Mouse (Mus musculus) limb, embryonic 14.5 days (tissue): Measurements from ENCODE around the gene Pkp4. TPM values are rescaled to one million over a fixed set of nuclear protein-coding genes. Genes with fewer than 3 reads are reported as not detected.

Experiments used
- ATAC-seq: fragments of 200-750 bp; cut with Nextera tagmentation; 2 replicates; pipeline ENCODE4 v1.8.0; 2017; ENCODE audit warnings: low read depth, moderate number of reproducible peaks, moderate TSS enrichment; ENCODE audit not compliant: low FRiP score
- DNase-seq: peaks from one replicate; pipeline ENCODE4 v3.0.0-alpha.2; 2015; ENCODE audit warnings: low spot score
- H3K27ac ChIP-seq: fragments of 300-500 bp; sonication (generic); replicated peaks from 2 replicates; pipeline ENCODE4 v1.5.1; 2014; ENCODE audit warnings: low read depth, mild to moderate bottlenecking, low read length, moderate library complexity, mixed read lengths
- H3K27me3 ChIP-seq: fragments of 300-500 bp; sonication (generic); 2 replicates; pipeline ENCODE4 v1.6.1; 2014; ENCODE audit warnings: low read length, mixed read lengths; ENCODE audit not compliant: control insufficient read depth, insufficient read depth
- H3K36me3 ChIP-seq: fragments of 300-500 bp; sonication (generic); 2 replicates; pipeline ENCODE4 v1.6.1; 2014; ENCODE audit warnings: mild to moderate bottlenecking, low read length, moderate library complexity, mixed read lengths; ENCODE audit not compliant: control insufficient read depth, insufficient read depth
- H3K4me1 ChIP-seq: fragments of 300-500 bp; sonication (generic); 2 replicates; pipeline ENCODE4 v1.6.1; 2014; ENCODE audit warnings: antibody characterized with exemption, low read length, mixed read lengths; ENCODE audit not compliant: control insufficient read depth, insufficient read depth
- H3K4me2 ChIP-seq: fragments of 300-500 bp; sonication (generic); replicated peaks from 2 replicates; pipeline ENCODE4 v1.6.1; 2014; ENCODE audit warnings: low read depth, mild to moderate bottlenecking, low read length, moderate library complexity; ENCODE audit not compliant: severe bottlenecking
- H3K4me3 ChIP-seq: fragments of 300-500 bp; sonication (generic); replicated peaks from 2 replicates; pipeline ENCODE4 v1.5.1; 2014; ENCODE audit warnings: low read length
- H3K9ac ChIP-seq: fragments of 300-500 bp; sonication (generic); 2 replicates; pipeline ENCODE4 v1.6.1; 2014; ENCODE audit warnings: mild to moderate bottlenecking, low read depth, low read length, moderate library complexity; ENCODE audit not compliant: severe bottlenecking
- H3K9me3 ChIP-seq: fragments of 300-500 bp; sonication (generic); 2 replicates; pipeline ENCODE4 v1.6.1; 2016; ENCODE audit warnings: low read length; ENCODE audit not compliant: control insufficient read depth
- POLR2A ChIP-seq: fragments of 200-500 bp; IDR thresholded peaks from 2 replicates; pipeline ENCODE4 v1.8.0; 2012; ENCODE audit warnings: inconsistent platforms, mild to moderate bottlenecking, moderate library complexity, borderline replicate concordance; ENCODE audit not compliant: insufficient read depth, insufficient read length; ENCODE audit errors: extremely low read depth
- WGBS: fragments of 180-500 bp; shearing (Covaris S2); extraction: QIAGEN DNeasy Blood & Tissue Kit; methylation state at CpG from one replicate; pipeline ENCODE4 v1.1.7; 2014; 5-methylcytosine and 5-hydroxymethylcytosine counted together
- polyA plus RNA-seq, 2 experiments: library from polyadenylated mRNA; depleted of rRNA in 1 of 2; stranded (reverse) in 1 of 2; unstranded in 1 of 2; fragments of >200 nt; fragmentation: Nextera tagmentation in 1 of 2; extraction: Ambion mirVana in 1 of 2; gene quantifications; 2 replicates each; pipeline versions ENCODE4 v1.2.1 to v1.2.3; 2012 to 2014

The Pkp4 gene
- polyA plus RNA-seq, 2 experiments, result 31.3 to 48.7 TPM

DNA sequence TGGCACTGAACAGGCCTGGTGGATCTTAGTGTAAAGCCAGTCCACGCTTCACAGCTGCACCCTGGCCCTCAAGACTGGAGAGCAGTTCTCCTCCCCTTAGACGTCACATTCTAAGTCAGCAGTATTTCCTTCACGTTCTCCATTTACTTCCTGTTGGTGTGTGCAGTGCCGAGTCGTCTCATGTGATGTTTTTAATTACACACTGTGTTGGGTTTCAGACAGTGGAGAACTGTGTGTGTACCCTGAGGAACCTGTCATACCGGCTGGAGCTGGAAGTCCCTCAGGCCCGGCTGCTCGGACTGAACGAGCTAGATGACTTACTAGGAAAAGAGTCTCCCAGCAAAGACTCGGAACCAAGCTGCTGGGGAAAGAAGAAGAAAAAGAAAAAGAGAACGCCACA lies 177.9 kb downstream of the Pkp4 start:
- Histone ChIP-seq H3K4me3 (no peak overlapping the region), H3K27me3 (no peaks in the 10 kb centered on the region), H3K9me3 (no peaks in the 10 kb centered on the region), H3K4me1 (no peaks in the 10 kb centered on the region), H3K27ac (no peak overlapping the region), H3K9ac (no peak overlapping the region), H3K36me3 (peaks cover 39% of the 10 kb centered on the region), H3K4me2 (no peak overlapping the region)
- no peak for DNase-seq
- ATAC-seq, result peak; percentile 41; the same call in 1 of the 2 replicates
- TF ChIP-seq POLR2A, result no peak
- WGBS, result 36% methylated on average over 11 of the region's 11 CpGs

DNA sequence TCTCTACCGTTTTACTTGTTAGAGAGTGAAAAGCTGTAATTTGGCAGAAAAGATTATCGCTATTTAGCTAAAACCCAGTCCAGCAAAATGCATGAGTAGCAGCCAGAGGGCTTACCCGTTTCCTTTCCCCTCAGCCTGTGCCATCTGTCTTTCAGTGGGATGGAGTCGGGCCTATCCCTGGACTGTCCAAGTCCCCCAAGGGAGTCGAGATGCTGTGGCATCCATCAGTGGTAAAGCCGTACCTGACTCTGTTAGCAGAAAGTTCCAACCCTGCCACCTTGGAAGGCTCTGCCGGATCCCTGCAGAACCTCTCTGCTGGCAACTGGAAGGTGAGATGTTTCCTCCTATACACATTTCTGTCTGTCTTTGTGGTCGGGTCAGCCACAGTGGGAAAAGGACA lies 178.3 kb downstream of the Pkp4 start:
- Histone ChIP-seq H3K9me3 (no peaks in the 10 kb centered on the region), H3K4me3 (no peak overlapping the region), H3K27ac (no peak overlapping the region), H3K4me1 (no peaks in the 10 kb centered on the region), H3K27me3 (no peaks in the 10 kb centered on the region), H3K36me3 (peaks cover 39% of the 10 kb centered on the region), H3K9ac (no peak overlapping the region), H3K4me2 (no peak overlapping the region)
- no peak for DNase-seq
- no peak for ATAC-seq
- TF ChIP-seq POLR2A, result no peak
- WGBS, result 80% methylated on average over 8 of the region's 8 CpGs

DNA sequence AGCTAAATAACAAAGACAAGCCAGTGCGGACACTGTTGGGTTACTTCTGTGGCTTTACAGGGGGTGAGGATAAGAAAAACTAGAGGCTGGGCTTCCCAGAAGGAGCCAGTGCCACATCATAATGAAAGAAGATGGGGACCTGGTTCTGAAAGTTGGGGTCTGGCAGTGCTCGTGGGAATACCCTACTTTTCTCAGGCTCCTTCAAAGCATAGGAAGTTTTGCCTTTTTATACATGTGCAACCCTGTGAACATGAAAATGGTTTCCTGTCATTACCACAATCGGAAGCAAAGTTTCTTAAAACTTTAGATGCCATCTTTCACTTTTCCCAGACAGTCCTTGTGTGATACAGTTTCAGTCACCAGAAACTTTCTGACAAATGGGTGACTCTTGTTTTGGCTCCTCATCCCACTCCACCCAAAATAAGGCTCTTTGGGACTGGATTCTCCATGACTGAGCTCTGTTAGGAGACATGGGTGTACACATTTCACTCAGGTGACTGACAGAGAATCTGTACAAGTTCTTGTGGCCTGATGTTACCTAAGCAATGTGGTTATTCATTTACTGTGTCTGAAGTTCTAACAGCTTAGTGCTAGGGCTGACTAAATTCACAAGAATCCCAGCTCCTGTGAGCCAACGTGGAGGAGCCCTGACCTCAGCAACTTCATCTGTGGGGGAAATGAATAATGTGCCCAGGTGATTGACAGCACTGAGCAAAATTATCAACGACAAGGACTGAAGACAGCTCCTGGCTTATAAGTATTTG lies 179.3 kb downstream of the Pkp4 start:
- no peak overlapping the region for H3K4me2 ChIP-seq
- peaks cover 45% of the 10 kb centered on the region for H3K36me3 ChIP-seq
- no peaks in the 10 kb centered on the region for H3K4me1 ChIP-seq
- ATAC-seq (no peak), DNase-seq (no peak)
- TF ChIP-seq POLR2A, result no peak
- no peak overlapping the region for H3K27ac ChIP-seq
- H3K27me3 ChIP-seq, result no peaks in the 10 kb centered on the region
- H3K9ac ChIP-seq, result no peak overlapping the region
- H3K4me3 ChIP-seq, result no peak overlapping the region
- WGBS, result 82% methylated on average over 5 of the region's 5 CpGs
- H3K9me3 ChIP-seq, result no peaks in the 10 kb centered on the region

DNA sequence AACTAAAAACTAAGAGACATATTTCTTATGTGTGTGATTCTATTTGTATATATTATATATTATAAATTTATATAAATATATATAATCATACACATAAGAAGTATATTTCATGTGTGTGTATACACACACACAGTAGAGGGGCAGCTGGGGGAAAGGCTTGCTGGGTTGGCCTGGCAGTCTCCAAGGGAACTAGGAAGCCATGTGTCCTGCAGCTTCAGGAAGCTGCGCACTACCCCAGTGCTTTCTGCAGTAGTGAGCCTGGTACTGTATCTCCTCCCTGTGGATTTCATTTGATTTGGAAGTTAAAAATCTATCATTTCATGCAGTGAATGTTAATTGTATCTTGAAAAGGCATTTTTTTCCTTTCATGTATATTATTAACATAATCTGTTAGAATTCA lies 180.2 kb downstream of the Pkp4 start:
- Histone ChIP-seq H3K9me3 (no peaks in the 10 kb centered on the region), H3K4me1 (no peaks in the 10 kb centered on the region), H3K27me3 (no peaks in the 10 kb centered on the region), H3K27ac (no peak overlapping the region), H3K36me3 (peaks cover 47% of the 10 kb centered on the region), H3K4me2 (no peak overlapping the region), H3K9ac (no peak overlapping the region), H3K4me3 (no peak overlapping the region)
- WGBS, result 100% methylated on average over 1 of the region's 1 CpGs
- ATAC-seq, result no peak
- DNase-seq, result no peak
- TF ChIP-seq POLR2A, result no peak

DNA sequence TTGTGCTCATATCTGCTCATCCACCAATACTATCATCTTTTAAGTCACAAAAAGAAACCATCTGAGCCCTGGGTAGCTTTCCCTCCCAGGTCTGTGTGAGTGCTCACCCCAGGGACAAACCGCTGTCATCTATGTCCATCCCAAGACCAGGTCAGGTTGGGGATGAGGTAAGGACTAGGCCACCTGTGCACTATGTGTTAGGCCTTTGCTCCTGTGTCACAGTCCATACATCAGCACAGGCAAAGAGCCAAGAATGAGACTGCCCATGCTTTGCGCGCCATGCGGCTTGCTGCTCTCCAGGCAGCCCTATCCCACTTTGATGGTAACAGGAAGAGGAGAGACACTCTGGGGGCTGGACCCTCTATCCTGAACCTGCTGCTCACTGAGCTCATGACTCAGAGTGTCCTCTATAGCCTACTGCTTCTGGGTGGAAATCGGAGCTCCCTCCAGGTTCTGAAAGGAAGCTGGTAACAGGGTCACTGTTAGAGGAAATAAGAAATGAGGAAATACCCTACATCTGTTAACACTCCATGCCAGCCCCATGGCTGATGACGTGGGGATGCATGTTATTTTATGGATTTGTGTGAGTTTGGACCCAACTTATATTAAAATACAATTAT lies 182.1 kb downstream of the Pkp4 start:
- Histone ChIP-seq H3K4me3 (no peak overlapping the region), H3K4me1 (no peaks in the 10 kb centered on the region), H3K27ac (no peak overlapping the region), H3K9ac (no peak overlapping the region), H3K4me2 (no peak overlapping the region), H3K27me3 (no peaks in the 10 kb centered on the region), H3K9me3 (no peaks in the 10 kb centered on the region), H3K36me3 (peaks cover 54% of the 10 kb centered on the region)
- ATAC-seq (no peak), DNase-seq (no peak)
- no peak for TF ChIP-seq POLR2A
- 88% methylated on average over 6 of the region's 6 CpGs for WGBS
